Mouse (Mus musculus): Measurements from ENCODE around the gene Creld2.

DNA sequence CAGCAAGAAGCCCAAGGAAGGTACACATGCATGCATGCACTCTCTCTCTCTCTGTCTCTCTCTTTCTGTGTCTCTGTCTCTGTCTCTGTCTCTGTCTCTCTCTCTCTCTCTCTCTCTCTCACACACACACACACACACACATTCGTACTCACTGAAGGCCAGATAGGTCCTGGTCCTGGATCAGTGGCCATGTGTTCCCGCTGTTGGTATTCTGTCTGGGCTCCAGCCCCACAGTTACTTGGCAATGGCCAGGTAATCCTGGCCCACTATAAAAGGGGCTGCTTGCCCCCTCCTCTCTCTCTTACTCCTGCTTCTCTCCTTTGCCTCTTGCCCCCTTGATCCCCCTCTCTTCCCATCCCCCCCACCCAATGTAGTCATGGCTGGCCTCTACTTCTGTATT, 21.7 kb downstream of the Creld2 start:
- TF ChIP-seq CTCF (IDR thresholded peaks at IDR 0.05; ENCODE audit: low read depth, low read length) (no peak), POLR2A (IDR thresholded peaks at IDR 0.05; ENCODE audit: extremely low read depth, insufficient read depth, low read length) (no peak)

Data from liver, adult 2 months (tissue).